Mouse (Mus musculus) stomach, postnatal 0 days (tissue): Measurements from ENCODE around the gene Pfpl.

ENCODE experiments used
- CTCF ChIP-seq: IDR thresholded peaks from 2 replicates; pipeline ENCODE4 v1.5.1; 2016; ENCODE audit warnings: antibody characterized with exemption, low read depth, mild to moderate bottlenecking, moderate library complexity
- EP300 ChIP-seq: optimal IDR thresholded peaks from 2 replicates; pipeline ENCODE3; 2016; ENCODE audit warnings: antibody characterized with exemption

DNA sequence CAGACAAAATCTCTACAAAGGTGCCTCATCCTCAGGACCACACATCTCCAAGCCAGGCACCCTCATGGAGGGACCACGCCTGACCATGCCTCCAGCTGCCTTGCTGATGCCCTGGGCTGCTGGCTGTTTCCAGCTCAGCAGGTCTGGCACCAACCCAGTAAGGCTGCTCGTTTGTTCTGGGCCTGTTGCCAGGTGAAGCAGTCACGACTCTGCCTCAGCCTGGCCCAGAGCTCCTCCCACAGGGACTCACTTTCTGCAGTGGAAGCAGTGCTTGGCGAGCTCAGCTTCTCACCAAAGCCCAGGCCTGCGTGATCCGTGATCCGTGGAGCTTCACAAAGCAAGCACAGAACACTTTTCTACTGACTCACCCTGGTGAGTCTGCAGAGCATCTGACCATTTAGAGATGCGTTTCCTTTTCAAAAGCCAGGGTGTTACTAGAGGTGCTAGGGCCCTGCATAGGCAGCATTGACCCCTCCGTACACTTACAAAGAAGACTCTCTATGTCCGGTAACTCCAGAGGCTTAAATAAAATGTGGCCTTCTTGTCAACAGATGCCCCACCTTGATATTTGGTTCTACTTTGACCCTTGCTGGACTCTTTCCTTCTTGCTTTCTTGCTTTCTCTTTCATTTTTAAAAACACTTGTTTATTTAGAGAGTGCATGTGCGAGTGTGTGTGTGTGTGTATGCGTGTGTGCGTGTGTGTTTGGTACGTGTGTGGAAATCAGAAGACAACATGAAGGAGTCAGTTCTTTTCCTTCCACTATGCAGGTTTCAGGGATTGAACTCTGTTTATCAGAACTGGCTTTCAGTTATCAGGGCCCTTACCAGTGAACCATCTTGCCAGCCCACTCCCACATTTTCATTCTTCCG, 47.9 kb downstream of the Pfpl start:
- TF ChIP-seq EP300 (no peak), CTCF (peak; percentile 31)
